Mouse (Mus musculus): ENCODE results near the gene Col9a3. TPM values are rescaled to one million over a fixed set of nuclear protein-coding genes. Genes with fewer than 3 reads are reported as not detected.

Col9a3 gene
- total and polyA plus RNA-seq, 3 experiments: 0.15 to 0.56 TPM; not detected in 1

- TF ChIP-seq ZNF384 (IDR thresholded peaks at IDR 0.05; ENCODE audit: low read depth, low read length): peak; percentile 56; the same call in 1 of the 2 replicates
- TF ChIP-seq ELF1 (IDR thresholded peaks at IDR 0.05; ENCODE audit: low read depth, low read length): no peak
- no peak for TF ChIP-seq TCF12 (IDR thresholded peaks at IDR 0.05; ENCODE audit: low read depth, low read length)
- TF ChIP-seq ZKSCAN1 (IDR thresholded peaks at IDR 0.05; ENCODE audit: low read depth, low read length): no peak
- TF ChIP-seq BHLHE40 (IDR thresholded peaks at IDR 0.05; ENCODE audit: borderline replicate concordance, low read depth, low read length): no peak
- no peak for TF ChIP-seq NRF1 (IDR thresholded peaks at IDR 0.05; ENCODE audit: insufficient read depth, low read depth, low read length, poor library complexity, severe bottlenecking)
- no peak for TF ChIP-seq HCFC1 (IDR thresholded peaks at IDR 0.05; ENCODE audit: low read depth, low read length)
- no peak for TF ChIP-seq TBP (IDR thresholded peaks at IDR 0.05; ENCODE audit: low read depth, low read length)
- Histone ChIP-seq H3K79me2 (ENCODE audit: control insufficient read depth, insufficient read depth, low read length, poor library complexity) (no peaks in the 10 kb centered on the region), H3K4me1 (ENCODE audit: control insufficient read depth in 1 of 2, insufficient read depth in 2 of 2, low read length in 2 of 2) (peaks cover 0 to 3% of the 10 kb centered on the region in 2 experiments; a peak in 1 of 4 replicates), H3K4me3 (ENCODE audit: control insufficient read depth in 1 of 2, insufficient read depth in 1 of 2, low read depth in 2 of 2, low read length in 2 of 2) (no peak overlapping the region), H3K27me3 (ENCODE audit: control insufficient read depth in 1 of 2, insufficient read depth in 2 of 2, low read length in 2 of 2) (peaks cover 0 to 1% of the 10 kb centered on the region in 2 experiments; a peak in 2 of 4 replicates), H3K9ac (ENCODE audit: control insufficient read depth, low read depth, low read length, poor library complexity, severe bottlenecking) (no peak overlapping the region), H3K36me3 (ENCODE audit: control insufficient read depth in 1 of 2, insufficient read depth in 2 of 2, low read length in 2 of 2) (no peaks in the 10 kb centered on the region), H3K27ac (ENCODE audit: control insufficient read depth, low read depth, low read length) (no peak overlapping the region), H3K9me3 (replicated peaks; ENCODE audit: insufficient read depth, low read length) (no peaks in the 10 kb centered on the region)
- peak; percentile 46 for DNase-seq (ENCODE audit: low read depth, low spot score)
Observed at GRCm38 (mm10) chr2:180556470-180556869, 41.1 kb upstream of the Col9a3 start.

- peak; percentile 51 for DNase-seq (ENCODE audit: low read depth, low spot score)
- Histone ChIP-seq H3K27me3 (ENCODE audit: control insufficient read depth in 1 of 2, insufficient read depth in 2 of 2, low read length in 2 of 2) (peaks cover 0 to 1% of the 10 kb centered on the region in 2 experiments; a peak in 2 of 4 replicates), H3K4me1 (ENCODE audit: control insufficient read depth in 1 of 2, insufficient read depth in 2 of 2, low read length in 2 of 2) (peaks cover 0 to 3% of the 10 kb centered on the region in 2 experiments; a peak in 1 of 4 replicates), H3K27ac (ENCODE audit: control insufficient read depth, low read depth, low read length) (no peak overlapping the region), H3K9me3 (replicated peaks; ENCODE audit: insufficient read depth, low read length) (no peaks in the 10 kb centered on the region), H3K79me2 (ENCODE audit: control insufficient read depth, insufficient read depth, low read length, poor library complexity) (no peaks in the 10 kb centered on the region), H3K36me3 (ENCODE audit: control insufficient read depth in 1 of 2, insufficient read depth in 2 of 2, low read length in 2 of 2) (no peaks in the 10 kb centered on the region), H3K4me3 (ENCODE audit: control insufficient read depth in 1 of 2, insufficient read depth in 1 of 2, low read depth in 2 of 2, low read length in 2 of 2) (no peak overlapping the region), H3K9ac (ENCODE audit: control insufficient read depth, low read depth, low read length, poor library complexity, severe bottlenecking) (no peak overlapping the region)
- TF ChIP-seq E2F4 (IDR thresholded peaks at IDR 0.05; ENCODE audit: borderline replicate concordance, low read depth, low read length) (no peak), RAD21 (IDR thresholded peaks at IDR 0.05; ENCODE audit: low read depth, low read length) (peak; percentile 56), CTCF (IDR thresholded peaks at IDR 0.05 in 2 of 3, conservative IDR thresholded peaks at IDR 0.05 in 1 of 3; ENCODE audit: control insufficient read depth in 1 of 3, insufficient read depth in 1 of 3, low read depth in 2 of 3, low read length in 3 of 3, poor library complexity in 1 of 3, severe bottlenecking in 1 of 3) (peak; percentile 63 to 71 (median 68)), SMC3 (IDR thresholded peaks at IDR 0.05; ENCODE audit: low read depth, low read length) (peak; percentile 49), ZC3H11A (IDR thresholded peaks at IDR 0.05; ENCODE audit: low read depth, low read length) (peak; percentile 40)
Observed at GRCm38 (mm10) chr2:180560245-180560644, 37.3 kb upstream of the Col9a3 start.

- no peak for DNase-seq (ENCODE audit: low read depth, low spot score)
- Histone ChIP-seq H3K9me3 (replicated peaks; ENCODE audit: insufficient read depth, low read length) (no peaks in the 10 kb centered on the region), H3K27ac (ENCODE audit: control insufficient read depth, low read depth, low read length) (no peak overlapping the region), H3K4me1 (ENCODE audit: control insufficient read depth in 1 of 2, insufficient read depth in 2 of 2, low read length in 2 of 2) (no peaks in the 10 kb centered on the region), H3K79me2 (ENCODE audit: control insufficient read depth, insufficient read depth, low read length, poor library complexity) (no peaks in the 10 kb centered on the region), H3K27me3 (ENCODE audit: control insufficient read depth in 1 of 2, insufficient read depth in 2 of 2, low read length in 2 of 2) (peaks cover 0 to 2% of the 10 kb centered on the region in 2 experiments; a peak in 2 of 4 replicates), H3K36me3 (ENCODE audit: control insufficient read depth in 1 of 2, insufficient read depth in 2 of 2, low read length in 2 of 2) (no peaks in the 10 kb centered on the region), H3K9ac (ENCODE audit: control insufficient read depth, low read depth, low read length, poor library complexity, severe bottlenecking) (no peak overlapping the region), H3K4me3 (ENCODE audit: control insufficient read depth in 1 of 2, insufficient read depth in 1 of 2, low read depth in 2 of 2, low read length in 2 of 2) (no peak overlapping the region)
- no peak for TF ChIP-seq RAD21 (IDR thresholded peaks at IDR 0.05; ENCODE audit: low read depth, low read length)
Observed at GRCm38 (mm10) chr2:180562146-180562545, 35.4 kb upstream of the Col9a3 start.
